Mouse (Mus musculus): ENCODE data around the gene Adh6b.

- TF ChIP-seq POLR2A (IDR thresholded peaks at IDR 0.05; ENCODE audit: control insufficient read depth, extremely low read depth, insufficient read depth, low read length, poor library complexity) = no peak
- no peak for TF ChIP-seq CTCF (IDR thresholded peaks at IDR 0.05; ENCODE audit: borderline replicate concordance, control insufficient read depth, extremely low read depth, insufficient read depth, low read length, poor library complexity)
Observed at GRCm38 (mm10) chr3:138404872-138405271, 63.3 kb downstream of the Adh6b start.

Data from thymus, adult 2 months (tissue).